Mouse (Mus musculus) MEL-GATA-1-ER (cell line): ENCODE results near the gene Phf21a.

Experiments
- DNase-seq: peaks from one replicate; pipeline ENCODE4 v3.0.0-alpha.2; 2012; ENCODE audit warnings: low read depth; ENCODE audit errors: extremely low read depth

Phf21a gene

GRCm38 (mm10) chr2:92176292-92176691, 83.4 kb downstream of the Phf21a start:
- DNase-seq: no peak

DNA sequence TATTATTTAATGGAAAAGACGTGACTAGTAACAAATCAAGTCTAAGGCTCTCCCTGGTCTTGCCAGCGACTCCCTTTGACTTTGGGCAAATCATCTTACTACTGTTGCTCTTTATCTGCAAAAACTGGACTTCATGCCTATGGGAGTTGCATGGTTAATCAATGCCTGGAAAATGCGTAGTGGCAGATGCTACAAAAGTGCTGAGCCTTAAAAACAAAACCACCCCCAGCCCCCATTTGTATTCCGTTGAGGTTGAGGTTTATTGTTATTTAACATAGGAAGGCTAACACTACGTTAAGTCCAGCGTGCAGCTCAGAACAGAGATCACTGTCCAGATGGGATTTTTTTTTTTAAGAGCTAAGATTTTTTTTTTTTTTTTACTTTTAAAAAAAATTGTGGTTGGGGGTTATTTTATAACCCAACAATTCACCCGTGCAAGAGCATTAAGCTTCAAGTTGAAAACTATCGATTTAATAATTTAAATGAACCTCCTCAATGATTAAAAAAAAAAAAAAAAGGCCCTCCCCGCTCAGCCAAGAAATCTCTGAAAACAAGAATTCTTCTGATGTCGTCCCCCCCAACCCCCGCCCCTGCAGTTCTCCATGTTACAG, 89.3 kb downstream of the Phf21a start:
- no peak for DNase-seq

DNA sequence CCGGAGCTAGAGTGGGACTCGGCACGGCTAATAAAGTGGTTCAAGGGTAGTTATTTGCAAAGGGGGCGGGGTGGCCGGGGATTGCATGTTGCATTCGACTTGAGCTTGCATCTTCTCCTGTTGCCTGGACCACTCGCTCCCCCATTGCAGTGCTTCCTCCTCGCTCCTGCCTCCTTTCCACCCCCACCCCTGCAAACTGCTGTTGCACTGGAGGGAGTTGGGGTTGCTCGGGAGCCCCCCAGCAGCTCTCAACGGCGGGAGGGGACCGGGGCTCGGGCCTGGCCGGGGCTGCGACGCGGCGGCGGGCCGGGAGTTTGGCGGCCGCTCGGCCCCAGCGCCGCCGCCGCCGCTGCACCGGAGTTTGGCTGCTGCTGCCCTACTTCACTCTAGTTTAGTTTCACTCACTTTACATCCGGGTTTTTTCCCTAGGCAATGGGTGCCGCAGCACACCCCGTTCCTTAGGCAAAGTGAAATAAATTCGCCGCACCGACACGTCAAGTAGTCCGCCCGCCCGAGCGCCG, 90.1 kb downstream of the Phf21a start:
- DNase-seq: peak; percentile 74

DNA sequence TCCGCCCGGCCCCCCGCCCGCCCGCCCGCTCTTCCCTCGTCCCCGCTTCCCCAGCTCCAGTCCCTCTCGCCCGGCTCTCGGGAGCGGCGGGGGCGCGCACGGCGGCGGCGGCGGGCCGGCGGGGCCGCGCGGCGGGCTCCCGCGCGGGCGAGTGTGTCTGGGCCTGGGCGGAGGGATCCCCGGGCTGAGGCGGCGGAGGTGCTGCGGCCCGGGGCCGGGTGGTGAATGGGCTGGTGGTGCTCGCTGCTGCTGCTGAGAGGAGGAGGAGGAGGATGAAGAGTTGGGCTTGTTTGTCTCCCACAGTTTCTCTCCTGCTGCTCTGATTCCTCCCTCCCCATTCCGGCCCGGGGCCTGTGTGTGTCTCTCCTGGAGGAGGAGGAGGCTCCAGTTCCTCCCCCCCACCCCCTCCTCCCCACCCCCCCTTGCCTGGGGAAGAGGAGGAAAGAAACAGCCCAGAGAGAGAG, 90.7 kb downstream of the Phf21a start:
- peak; percentile 68 for DNase-seq

- peak; percentile 62 for DNase-seq
Measured at GRCm38 (mm10) chr2:92184077-92184921, 91.4 kb downstream of the Phf21a start.

- DNase-seq: no peak
Measured at GRCm38 (mm10) chr2:92185062-92185765, 92.3 kb downstream of the Phf21a start.

DNA sequence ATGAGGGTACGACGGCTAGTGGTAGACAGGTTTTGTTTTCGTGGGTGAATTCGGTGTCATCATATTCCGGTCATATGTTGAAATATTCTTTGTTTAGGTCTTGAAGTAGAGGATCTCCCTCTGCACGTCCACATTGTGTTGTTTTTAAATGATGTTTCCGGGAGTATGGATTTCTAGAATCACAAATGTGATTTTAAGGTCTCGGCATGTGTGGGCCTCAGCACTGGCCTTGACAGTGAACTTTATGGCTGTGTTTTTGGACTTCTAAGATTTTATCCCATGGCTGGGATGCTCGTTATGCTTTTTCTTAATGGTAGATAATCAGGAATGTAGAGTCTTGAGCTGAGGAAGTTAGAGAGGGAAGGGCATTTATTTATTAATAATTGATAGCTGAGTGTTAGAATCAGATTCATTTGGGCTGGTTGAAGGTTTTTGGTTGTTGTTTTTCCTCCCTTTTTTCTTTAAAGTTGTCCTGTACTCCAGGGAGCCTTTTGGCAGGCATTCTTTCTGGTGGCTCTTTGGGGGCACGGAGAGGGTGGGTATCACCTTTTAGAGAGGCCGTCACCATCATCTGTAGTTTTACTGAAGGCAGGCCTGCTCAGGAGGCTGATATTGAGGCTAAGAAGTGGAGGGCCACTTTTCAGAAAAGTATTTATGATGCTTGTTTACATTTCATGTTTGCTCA, 93.0 kb downstream of the Phf21a start:
- DNase-seq: no peak

- no peak for DNase-seq
Measured at GRCm38 (mm10) chr2:92187061-92187460, 94.1 kb downstream of the Phf21a start.

GRCm38 (mm10) chr2:92188744-92189143, 95.8 kb downstream of the Phf21a start:
- DNase-seq: no peak

- DNase-seq: no peak
Measured at GRCm38 (mm10) chr2:92190960-92191359, 98.0 kb downstream of the Phf21a start.

DNA sequence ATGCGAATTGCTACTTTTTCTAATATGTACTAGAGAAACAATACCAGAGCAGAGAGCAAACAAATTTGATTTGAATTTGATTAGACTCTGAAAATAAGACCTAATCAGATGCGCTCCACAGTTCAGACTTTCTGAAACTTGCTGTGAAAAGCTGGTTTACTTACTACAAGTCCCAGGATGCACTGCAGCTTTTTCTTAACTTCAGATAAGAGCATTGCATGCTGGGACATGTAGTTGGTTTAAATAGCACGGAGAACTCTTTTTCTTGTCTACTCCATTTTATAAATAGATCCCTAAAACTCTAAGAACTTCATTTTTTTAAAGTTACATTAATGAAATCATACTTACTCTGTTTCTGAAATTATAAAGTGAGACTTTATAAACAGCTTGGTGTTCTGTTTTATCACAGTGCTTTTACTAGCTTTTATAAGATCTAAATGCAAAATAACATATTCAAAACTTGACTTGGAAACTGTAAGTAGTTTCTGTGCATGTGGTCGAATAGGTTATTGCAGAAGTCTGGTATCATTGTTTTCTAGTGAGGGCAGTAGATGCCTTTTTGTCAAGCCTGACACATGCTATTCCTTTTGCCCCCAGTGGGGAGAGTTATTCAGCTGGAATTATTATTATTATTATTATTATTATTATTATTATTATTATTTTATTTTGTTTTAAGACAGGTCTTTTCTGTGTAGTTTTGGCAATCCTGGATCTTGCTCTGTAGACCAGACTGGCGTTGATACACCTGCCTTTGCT, 99.1 kb downstream of the Phf21a start:
- DNase-seq: peak; percentile 88

- DNase-seq: no peak
Measured at GRCm38 (mm10) chr2:92198126-92198525, 105.2 kb downstream of the Phf21a start.

DNA sequence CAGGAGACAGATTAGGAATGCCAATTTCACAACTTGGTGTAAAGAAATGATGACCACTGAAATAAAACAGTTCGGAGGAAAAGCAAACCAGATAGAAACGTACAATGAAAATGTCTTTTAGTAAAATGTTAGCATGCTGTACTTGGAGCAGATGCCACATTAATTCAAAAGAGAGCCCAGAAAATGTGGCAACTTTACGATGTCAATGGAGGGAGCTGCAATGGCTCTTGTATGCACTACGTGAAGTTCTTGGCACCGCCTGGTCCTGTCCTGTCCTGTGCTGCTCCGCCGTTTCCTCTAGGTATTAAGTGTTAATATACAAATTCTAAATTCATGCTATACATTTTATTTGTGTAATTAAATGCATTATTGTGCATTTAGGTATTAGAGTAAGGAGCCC, 105.8 kb downstream of the Phf21a start:
- DNase-seq: no peak

- DNase-seq: no peak
Measured at GRCm38 (mm10) chr2:92199562-92200286, 106.8 kb downstream of the Phf21a start.

- DNase-seq: no peak
Measured at GRCm38 (mm10) chr2:92202319-92203040, 109.6 kb downstream of the Phf21a start.

GRCm38 (mm10) chr2:92205010-92205639, 112.2 kb downstream of the Phf21a start:
- no peak for DNase-seq

DNA sequence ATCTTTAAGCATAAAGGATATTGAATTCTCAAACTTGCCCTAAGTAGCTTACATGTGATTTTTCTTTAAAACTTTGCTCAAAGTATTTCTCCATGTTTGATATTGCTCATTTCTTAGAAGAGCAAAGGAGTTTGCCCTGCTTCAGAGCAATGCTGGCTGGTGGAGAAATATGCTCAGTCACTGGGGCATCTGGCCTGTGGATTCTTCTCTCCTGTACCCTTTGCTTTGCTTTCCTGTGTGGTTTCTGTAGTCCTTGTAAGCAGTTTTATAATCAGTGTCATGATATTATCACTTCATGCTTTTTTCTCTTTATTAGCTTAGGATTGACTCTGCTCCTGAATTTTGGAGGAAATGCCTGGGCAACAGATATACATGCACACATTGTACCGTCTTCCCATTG, 117.5 kb downstream of the Phf21a start:
- DNase-seq: no peak

DNA sequence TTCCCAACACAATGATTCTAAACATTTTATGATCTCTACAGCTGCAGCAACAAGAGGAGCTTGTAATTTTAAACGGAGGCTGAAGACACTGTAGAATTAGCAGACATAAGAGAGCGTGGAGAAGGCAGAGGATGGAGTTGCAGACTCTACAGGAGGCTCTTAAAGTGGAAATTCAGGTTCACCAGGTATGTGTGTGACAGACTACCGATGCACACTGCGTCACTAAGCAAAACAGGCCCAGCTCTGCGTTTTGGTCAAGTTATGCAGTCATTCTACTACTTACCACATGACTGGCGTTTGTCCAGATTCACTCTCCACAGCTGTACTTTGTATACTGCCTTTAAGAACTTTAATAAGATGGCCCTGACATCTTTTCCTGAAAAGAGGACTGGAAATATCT, 128.5 kb downstream of the Phf21a start:
- DNase-seq: no peak

DNA sequence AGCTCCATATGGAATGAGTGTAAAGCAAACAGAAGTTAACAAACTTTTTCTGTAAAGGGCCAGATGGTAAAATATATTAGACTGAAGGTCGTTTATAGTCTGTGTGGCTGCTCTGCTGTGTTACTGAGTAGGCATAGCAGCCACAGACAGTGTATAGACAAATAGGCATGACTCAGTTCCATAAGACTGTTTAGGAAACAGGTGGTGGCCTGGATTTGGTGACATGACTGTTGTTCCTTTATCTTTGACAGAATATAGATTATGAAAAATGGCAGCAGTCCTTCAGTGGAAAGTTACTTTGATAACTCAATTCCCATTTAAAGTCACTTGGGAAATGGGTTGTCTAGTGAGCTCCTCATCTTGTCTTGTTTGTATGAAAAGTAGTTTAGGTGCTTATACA, 132.7 kb downstream of the Phf21a start:
- no peak for DNase-seq
